Mouse (Mus musculus) kidney, postnatal 0 days (tissue): Measurements from ENCODE around the gene Atad2b. TPM values are rescaled to one million over a fixed set of nuclear protein-coding genes. Genes with fewer than 3 reads are reported as not detected.
"Not testable (repeated sequence)": the region's sequence is repeated elsewhere in the genome, so short reads cannot be mapped to it uniquely, and the experiment has no call there.

Experiments used
- ATAC-seq: fragments of 200-750 bp; cut with Nextera tagmentation; replicated peaks from 2 replicates; pipeline ENCODE4 v1.8.0; 2017; ENCODE audit warnings: low read depth, moderate number of reproducible peaks, moderate TSS enrichment, moderate library complexity; ENCODE audit not compliant: low FRiP score
- DNase-seq: peaks from one replicate; pipeline ENCODE4 v3.0.0-alpha.2; 2016; ENCODE audit warnings: low spot score
- H3K27ac ChIP-seq: fragments of 300-500 bp; sonication (generic); 2 replicates; pipeline ENCODE4 v1.5.1; 2014; ENCODE audit warnings: mild to moderate bottlenecking
- H3K27me3 ChIP-seq: fragments of 300-500 bp; sonication (generic); 2 replicates; pipeline ENCODE4 v1.6.1; 2014; ENCODE audit warnings: low read length, mixed read lengths; ENCODE audit not compliant: insufficient read depth
- H3K36me3 ChIP-seq: fragments of 300-500 bp; sonication (generic); 2 replicates; pipeline ENCODE4 v1.6.1; 2014; ENCODE audit warnings: low read length, mixed read lengths; ENCODE audit not compliant: insufficient read depth
- H3K4me1 ChIP-seq: fragments of 300-500 bp; sonication (generic); replicated peaks from 2 replicates; pipeline ENCODE4 v1.6.1; 2014; ENCODE audit warnings: antibody characterized with exemption, low read length, mixed read lengths; ENCODE audit not compliant: insufficient read depth
- H3K4me2 ChIP-seq: fragments of 300-500 bp; sonication (generic); 2 replicates; pipeline ENCODE4 v1.6.1; 2014; ENCODE audit warnings: mild to moderate bottlenecking, low read length, moderate library complexity, mixed read lengths
- H3K4me3 ChIP-seq: fragments of 300-500 bp; sonication (generic); replicated peaks from 2 replicates; pipeline ENCODE4 v1.5.1; 2014; ENCODE audit warnings: low read depth, low read length
- H3K9ac ChIP-seq: fragments of 300-500 bp; sonication (generic); 2 replicates; pipeline ENCODE4 v1.6.1; 2014; ENCODE audit warnings: low read depth, low read length
- H3K9me3 ChIP-seq: fragments of 300-500 bp; sonication (generic); replicated peaks from 2 replicates; pipeline ENCODE4 v1.6.1; 2016; ENCODE audit warnings: low read length, inconsistent platforms, mixed read lengths
- CTCF ChIP-seq: IDR thresholded peaks from 2 replicates; pipeline ENCODE4 v1.5.1; 2016; ENCODE audit warnings: antibody characterized with exemption, low read depth, mild to moderate bottlenecking, moderate library complexity
- WGBS: fragments of 180-500 bp; shearing (Covaris S2); extraction: QIAGEN DNeasy Blood & Tissue Kit; methylation state at CpG from one replicate; pipeline ENCODE4 v1.1.7; 2014; 5-methylcytosine and 5-hydroxymethylcytosine counted together
- polyA plus RNA-seq: library from polyadenylated mRNA; unstranded; fragments of >200 nt; fragmentation: Nextera tagmentation; extraction: Ambion mirVana; gene quantifications from 2 replicates; pipeline ENCODE4 v1.2.1, GENCODE M21; 2015

The Atad2b gene
- polyA plus RNA-seq, 1 experiment from 2014 or later = 8.6 TPM

DNA sequence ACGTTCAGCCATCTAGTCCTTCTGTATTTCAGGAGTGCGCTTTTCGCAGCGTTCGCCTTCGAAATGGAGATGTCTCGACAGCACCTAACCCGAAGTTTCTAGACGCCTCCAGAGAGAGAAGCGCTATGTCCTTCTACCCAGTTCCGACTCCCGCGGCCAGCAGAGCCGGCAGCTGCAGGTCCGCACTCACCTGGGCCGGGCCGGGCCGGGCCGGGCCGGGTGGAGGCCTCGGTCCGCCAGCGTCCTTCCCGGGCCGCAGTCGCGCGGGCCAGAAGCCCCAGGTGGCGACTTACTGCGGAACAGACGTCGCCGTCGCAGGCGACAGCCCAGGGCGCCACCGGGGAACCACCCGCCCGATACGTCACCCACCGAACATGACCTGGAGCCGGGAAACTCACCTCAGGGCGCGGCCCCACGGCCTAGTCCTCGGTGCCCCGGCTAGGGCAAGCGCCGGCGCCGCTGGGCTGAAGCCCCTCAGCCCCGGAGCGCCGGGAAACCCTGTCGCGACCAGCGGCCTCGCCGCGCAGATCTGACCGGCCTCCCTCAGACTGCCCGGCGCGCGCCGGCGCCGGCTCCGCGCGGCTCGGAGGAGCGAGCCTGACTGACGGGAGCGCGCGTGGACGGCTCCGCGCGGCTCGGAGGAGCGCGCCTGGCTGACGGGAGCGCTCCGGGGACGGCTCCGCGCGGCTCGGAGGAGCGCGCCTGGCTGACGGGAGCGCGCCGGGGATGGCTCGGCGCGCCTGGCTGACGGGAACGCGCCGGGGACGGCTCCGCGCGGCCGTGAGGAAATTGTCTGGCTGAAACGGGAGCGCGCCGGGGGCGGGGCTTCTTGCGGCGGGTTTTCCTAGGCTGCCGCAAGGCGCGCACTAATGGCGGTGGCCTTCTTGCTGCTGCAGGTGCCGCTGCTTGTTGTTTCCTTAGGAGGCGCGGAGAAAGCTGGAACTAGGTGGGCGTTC is 9.9 kb upstream of the Atad2b start, which contains the start of gene Ubxn2a:
Ubxn2a (minus strand) TSS at position 755 of the 956 bp plus-strand sequence.
- under 1% methylated on average over 104 of the region's 125 CpGs for WGBS
- peak within 1 kb of the TSS; percentile 77 for H3K9ac ChIP-seq
- H3K27me3 ChIP-seq = no peaks in the 10 kb centered on the region
- peak within 1 kb of the TSS; percentile 61 for H3K4me3 ChIP-seq
- H3K4me2 ChIP-seq = peak within 1 kb of the TSS; percentile 63
- TF ChIP-seq CTCF = no peak
- no peaks in the 10 kb centered on the region for H3K9me3 ChIP-seq
- H3K4me1 ChIP-seq = no peaks in the 10 kb centered on the region
- ATAC-seq = peak; percentile 96
- H3K36me3 ChIP-seq = no peaks in the 10 kb centered on the region
- DNase-seq = peak; percentile 95
- H3K27ac ChIP-seq = peak within 1 kb of the TSS; percentile 72

DNA sequence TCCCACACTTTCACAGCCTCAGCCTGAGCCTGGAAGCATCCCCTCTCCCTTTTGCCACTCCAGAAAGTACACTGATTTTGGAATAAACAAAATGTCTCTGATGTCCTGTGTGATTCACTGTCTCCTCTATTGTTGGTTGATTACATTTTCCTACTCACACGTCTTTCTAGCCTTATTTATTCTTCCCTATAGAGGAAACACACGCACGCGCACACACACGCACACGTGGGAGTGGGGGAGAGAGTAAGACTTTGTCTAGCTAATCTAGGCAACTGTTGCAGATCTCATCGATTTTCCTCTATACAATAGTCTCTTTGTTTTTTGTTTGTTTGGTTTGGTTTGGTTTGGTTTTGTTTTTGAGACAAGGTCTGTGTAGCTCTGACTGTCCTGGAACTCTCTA is 8.8 kb upstream of the Atad2b start:
- no peaks in the 10 kb centered on the region for H3K4me1 ChIP-seq
- no peaks in the 10 kb centered on the region for H3K9me3 ChIP-seq
- no peak overlapping the region for H3K9ac ChIP-seq
- no peak overlapping the region for H3K27ac ChIP-seq
- no peak overlapping the region for H3K4me2 ChIP-seq
- no peak for ATAC-seq
- no peak for DNase-seq
- WGBS = 91% methylated on average over 7 of the region's 7 CpGs
- no peaks in the 10 kb centered on the region for H3K36me3 ChIP-seq
- H3K27me3 ChIP-seq = no peaks in the 10 kb centered on the region
- H3K4me3 ChIP-seq = no peak overlapping the region
- no peak for TF ChIP-seq CTCF

DNA sequence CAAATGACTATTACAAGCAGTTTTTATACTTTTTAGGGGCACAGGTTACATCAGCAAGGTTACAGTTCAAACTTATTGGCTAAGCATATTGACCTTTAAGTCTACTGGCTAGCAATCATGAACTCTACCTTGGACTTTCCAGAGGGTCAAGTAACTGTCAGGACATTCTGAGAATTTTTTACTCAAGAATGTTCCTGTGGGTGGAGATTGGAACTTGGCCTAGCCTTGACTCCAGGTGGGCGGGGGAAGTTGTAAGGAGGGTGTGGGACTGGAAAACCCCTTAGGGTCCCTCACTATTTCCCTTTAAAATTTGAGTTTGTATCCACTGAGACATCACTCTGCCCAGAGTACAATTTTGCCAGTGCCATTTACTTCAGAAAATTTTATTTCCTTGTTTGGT is 6.7 kb upstream of the Atad2b start:
- not testable (repeated sequence) for H3K36me3 ChIP-seq, DNase-seq, H3K4me3 ChIP-seq, H3K27ac ChIP-seq, H3K9me3 ChIP-seq, H3K4me2 ChIP-seq, H3K4me1 ChIP-seq, H3K9ac ChIP-seq, ATAC-seq, H3K27me3 ChIP-seq
- WGBS = 84% methylated on average over 1 of the region's 1 CpGs

DNA sequence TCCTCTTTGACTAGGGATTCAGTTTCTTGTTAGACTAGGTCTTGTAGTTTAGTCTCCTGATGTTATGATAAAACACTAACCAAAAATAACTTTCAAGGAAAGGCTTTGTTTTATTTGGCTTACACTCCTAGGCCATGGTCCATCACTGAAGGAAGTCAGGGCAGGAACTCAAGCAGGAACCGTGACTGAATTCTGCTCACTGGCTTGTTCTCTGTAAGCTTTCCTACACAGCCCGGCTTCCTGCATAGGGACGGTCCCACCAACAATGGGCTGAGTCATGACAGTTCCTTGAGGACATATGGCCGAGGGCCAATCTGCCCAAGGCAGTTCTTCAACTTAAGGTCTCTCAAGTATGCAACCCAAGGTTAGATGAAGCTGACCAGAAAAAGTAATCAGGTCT is 5.4 kb upstream of the Atad2b start:
- whole genome bisulfite sequencing = 77% methylated on average over 4 of the region's 4 CpGs
- H3K4me3 ChIP-seq = no peak overlapping the region
- DNase-seq = no peak

DNA sequence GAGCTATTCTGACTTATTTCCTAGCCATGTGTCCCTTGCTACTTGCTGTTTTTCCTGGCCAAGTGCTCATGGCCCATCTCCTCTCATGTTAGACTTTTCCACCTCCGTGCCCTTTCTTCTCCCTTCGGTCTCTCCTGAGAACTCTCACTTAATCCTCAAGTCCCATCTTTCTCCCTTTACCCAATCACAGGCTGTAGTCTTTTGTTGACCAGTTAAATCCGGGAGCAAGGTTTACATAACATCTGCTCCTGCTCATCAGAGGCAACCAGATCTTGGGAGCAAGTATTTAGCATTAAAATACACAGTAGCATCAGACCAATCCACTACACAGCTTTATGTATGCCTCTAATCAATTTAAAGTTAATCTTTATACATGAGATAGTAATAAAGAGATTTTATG is 2.7 kb upstream of the Atad2b start:
- no peak overlapping the region for H3K9ac ChIP-seq
- H3K27ac ChIP-seq = no peak overlapping the region
- H3K27me3 ChIP-seq = no peaks in the 10 kb centered on the region
- WGBS = 72% methylated on average over 3 of the region's 3 CpGs
- H3K9me3 ChIP-seq = no peaks in the 10 kb centered on the region
- H3K4me3 ChIP-seq = no peak overlapping the region
- peaks cover 4% of the 10 kb centered on the region; the same call in 1 of the 2 replicates for H3K4me1 ChIP-seq
- H3K4me2 ChIP-seq = no peak overlapping the region
- no peak for TF ChIP-seq CTCF
- H3K36me3 ChIP-seq = no peaks in the 10 kb centered on the region
- DNase-seq (no peak), ATAC-seq (no peak)

More for the DNA sequence above, 5.4 kb upstream of the Atad2b start:
- Histone ChIP-seq H3K4me1 (no peaks in the 10 kb centered on the region), H3K9ac (no peak overlapping the region), H3K27ac (no peak overlapping the region), H3K27me3 (no peaks in the 10 kb centered on the region), H3K4me2 (no peak overlapping the region), H3K36me3 (no peaks in the 10 kb centered on the region), H3K9me3 (no peaks in the 10 kb centered on the region)
- no peak for ATAC-seq
- no peak for TF ChIP-seq CTCF

DNA sequence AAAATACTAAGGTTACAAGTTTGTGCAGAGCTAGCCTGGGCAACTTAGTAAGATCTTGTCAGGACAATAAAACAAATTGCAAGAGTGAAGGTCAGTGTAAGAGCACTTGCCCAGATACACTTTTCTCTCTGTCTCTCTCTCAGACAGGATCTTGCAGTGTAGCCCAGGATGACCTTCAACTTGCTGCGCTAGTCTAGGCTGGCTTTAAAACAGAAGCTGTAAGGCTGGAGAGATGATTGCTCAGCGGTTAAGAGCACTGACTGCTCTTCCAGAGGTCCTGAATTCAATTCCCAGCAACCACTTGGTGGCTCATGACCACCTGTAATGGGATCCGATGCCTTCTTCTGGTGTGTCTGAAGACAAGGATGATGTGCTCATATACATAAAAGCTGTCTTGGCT is 2.2 kb upstream of the Atad2b start:
- Histone ChIP-seq H3K9me3 (no peaks in the 10 kb centered on the region), H3K9ac (no peak overlapping the region), H3K4me2 (no peak overlapping the region), H3K4me3 (no peak overlapping the region), H3K4me1 (peaks cover 8% of the 10 kb centered on the region; the same call in 1 of the 2 replicates), H3K27me3 (no peaks in the 10 kb centered on the region), H3K27ac (no peak overlapping the region), H3K36me3 (no peaks in the 10 kb centered on the region)
- DNase-seq (no peak), ATAC-seq (no peak)
- WGBS = 86% methylated on average over 3 of the region's 3 CpGs
- no peak for TF ChIP-seq CTCF
